Mouse (Mus musculus) embryonic facial prominence, embryonic 15.5 days (tissue): ENCODE data around the gene Ccm2. TPM values are rescaled to one million over a fixed set of nuclear protein-coding genes. Genes with fewer than 3 reads are reported as not detected.
A peak's percentile ranks its signal among the peaks of the same experiment; 100 is the strongest.

Experiments used
- ATAC-seq: fragments of 200-750 bp; cut with Nextera tagmentation; 2 replicates; pipeline ENCODE4 v1.8.0; 2017; ENCODE audit warnings: low read depth, moderate TSS enrichment; ENCODE audit not compliant: insufficient number of reproducible peaks, low FRiP score, low TSS enrichment
- H3K27ac ChIP-seq: fragments of 300-500 bp; sonication (generic); replicated peaks from 2 replicates; pipeline ENCODE4 v1.5.1; 2015; ENCODE audit warnings: mild to moderate bottlenecking, inconsistent platforms
- H3K27me3 ChIP-seq: fragments of 300-500 bp; sonication (generic); 2 replicates; pipeline ENCODE4 v1.6.1; 2015; ENCODE audit warnings: inconsistent platforms
- H3K36me3 ChIP-seq: fragments of 300-500 bp; sonication (generic); 2 replicates; pipeline ENCODE4 v1.6.1; 2015; ENCODE audit warnings: mild to moderate bottlenecking, inconsistent platforms
- H3K4me1 ChIP-seq: fragments of 300-500 bp; sonication (generic); 2 replicates; pipeline ENCODE4 v1.6.1; 2015; ENCODE audit warnings: inconsistent platforms
- H3K4me2 ChIP-seq: fragments of 300-500 bp; sonication (generic); replicated peaks from 2 replicates; pipeline ENCODE4 v1.6.1; 2015; ENCODE audit warnings: mild to moderate bottlenecking, inconsistent platforms
- H3K4me3 ChIP-seq: fragments of 300-500 bp; sonication (generic); replicated peaks from 2 replicates; pipeline ENCODE4 v1.5.1; 2015; ENCODE audit warnings: mild to moderate bottlenecking, inconsistent platforms
- H3K9ac ChIP-seq: fragments of 300-500 bp; sonication (generic); 2 replicates; pipeline ENCODE4 v1.6.1; 2015; ENCODE audit warnings: inconsistent platforms
- H3K9me3 ChIP-seq: fragments of 300-500 bp; sonication (generic); replicated peaks from 2 replicates; pipeline ENCODE4 v1.6.1; 2016; ENCODE audit warnings: inconsistent platforms
- WGBS: fragments of 180-500 bp; shearing (Covaris S2); methylation state at CpG from one replicate; pipeline ENCODE4 v1.1.7; 2015; 5-methylcytosine and 5-hydroxymethylcytosine counted together
- polyA plus RNA-seq: library from polyadenylated mRNA; unstranded; fragments of >200 nt; fragmentation: Nextera tagmentation; extraction: Ambion mirVana; gene quantifications from 2 replicates; pipeline ENCODE4 v1.2.1, GENCODE M21; 2015

Gene Ccm2
- polyA plus RNA-seq, 1 experiment from 2014 or later, result 88.9 TPM

DNA sequence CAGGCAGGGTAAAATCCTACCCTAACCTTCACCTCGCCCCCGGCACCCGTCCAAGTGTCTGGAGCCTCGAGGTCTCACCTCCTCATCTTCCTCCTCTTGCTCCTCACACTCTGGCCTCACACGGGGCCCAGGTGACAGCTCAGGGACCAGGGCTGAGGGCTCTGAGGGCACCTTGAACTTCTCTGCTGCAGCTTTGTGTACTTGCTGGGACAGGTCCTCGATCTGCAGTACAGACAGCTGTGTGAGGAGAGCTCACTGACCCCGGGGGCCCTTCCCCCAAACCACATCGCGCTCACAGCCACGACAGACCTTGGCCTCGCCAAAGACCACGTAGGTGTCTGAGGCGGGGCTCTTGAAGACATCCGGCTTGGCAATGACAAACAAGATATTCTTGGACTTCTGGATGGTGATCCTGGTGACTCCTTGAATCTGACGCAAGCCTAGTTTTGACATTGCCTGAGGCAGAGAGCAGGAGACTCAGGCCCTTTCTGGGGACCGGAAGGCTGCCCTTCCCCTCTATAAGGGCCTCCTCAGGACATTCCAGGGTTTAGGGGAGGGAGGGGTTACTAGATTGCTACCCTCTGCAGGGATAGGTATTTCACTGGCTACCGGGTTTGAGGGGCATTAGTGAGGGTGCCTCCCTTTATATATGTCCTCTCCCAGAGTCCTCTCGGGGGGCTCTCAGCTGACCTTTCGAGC is 51.7 kb downstream of the Ccm2 start:
- Histone ChIP-seq H3K4me2 (no peak overlapping the region), H3K4me3 (no peak overlapping the region), H3K9ac (no peak overlapping the region), H3K4me1 (peaks cover 24% of the 10 kb centered on the region), H3K36me3 (peaks cover 50% of the 10 kb centered on the region), H3K27me3 (no peaks in the 10 kb centered on the region), H3K27ac (no peak overlapping the region), H3K9me3 (no peaks in the 10 kb centered on the region)
- 54% methylated on average over 19 of the region's 19 CpGs for WGBS
- ATAC-seq, result no peak

DNA sequence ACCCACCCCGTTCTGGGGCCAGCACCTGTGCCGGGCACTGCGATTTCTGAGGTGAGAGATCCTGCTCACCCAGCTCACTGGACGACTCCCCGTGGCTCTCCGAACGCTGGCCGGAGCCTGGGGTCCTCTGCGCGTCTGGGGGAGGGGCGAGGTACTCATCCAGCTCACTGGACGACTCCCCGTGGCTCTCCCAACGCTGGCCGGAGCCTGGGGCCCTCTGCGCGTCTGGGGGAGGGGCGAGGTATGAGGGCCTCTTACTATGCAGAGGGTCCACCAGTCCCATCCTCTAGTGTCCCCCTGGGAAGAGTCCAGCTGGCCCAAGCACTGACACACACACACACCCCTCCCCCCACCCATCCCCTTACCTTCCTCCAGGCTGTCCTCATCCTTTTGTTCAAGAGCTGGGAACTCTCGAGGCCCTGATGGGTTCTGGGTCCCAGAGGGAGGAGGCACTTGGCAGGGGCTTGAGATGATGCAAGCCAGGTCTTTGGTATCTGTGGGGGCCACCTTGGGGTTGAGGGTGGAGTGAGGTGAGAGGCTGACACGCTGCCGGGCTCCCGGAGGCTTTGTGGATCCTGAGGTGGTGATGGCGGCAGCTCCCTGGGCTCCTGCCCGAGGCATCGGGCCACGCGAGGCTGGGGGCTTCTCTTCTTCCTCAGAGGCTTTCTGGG is 52.5 kb downstream of the Ccm2 start:
- Histone ChIP-seq H3K36me3 (peaks cover 42% of the 10 kb centered on the region), H3K4me2 (no peak overlapping the region), H3K9ac (no peak overlapping the region), H3K9me3 (no peaks in the 10 kb centered on the region), H3K4me3 (no peak overlapping the region), H3K4me1 (peaks cover 27% of the 10 kb centered on the region), H3K27me3 (0 out of 2 replicates have a peak, but pooled peaks cover 5% of the 10 kb centered on the region), H3K27ac (no peak overlapping the region)
- no peak for ATAC-seq
- 26% methylated on average over 27 of the region's 27 CpGs for WGBS

DNA sequence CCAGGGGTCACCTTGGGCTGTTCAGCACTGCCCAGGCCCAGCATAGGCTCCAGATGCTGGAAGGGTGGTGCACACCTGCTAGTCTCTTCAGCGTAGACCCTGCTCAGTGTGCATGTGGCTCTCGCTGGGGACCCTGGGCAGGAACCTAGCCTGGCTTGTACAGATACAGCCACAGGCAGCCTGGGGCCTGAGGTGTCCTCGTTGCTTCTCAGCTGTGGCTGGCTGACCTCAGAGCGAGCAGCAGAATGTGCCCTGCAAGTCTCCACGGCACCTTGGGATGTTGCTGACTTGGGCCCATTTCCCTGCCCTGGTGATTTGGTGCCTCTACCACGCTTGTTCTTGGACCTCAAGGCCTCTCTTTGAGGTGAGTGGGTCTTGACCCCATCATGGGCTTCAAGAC is 53.1 kb downstream of the Ccm2 start:
- Histone ChIP-seq H3K9me3 (no peaks in the 10 kb centered on the region), H3K36me3 (peaks cover 35% of the 10 kb centered on the region), H3K27ac (no peak overlapping the region), H3K9ac (no peak overlapping the region), H3K4me1 (peaks cover 33% of the 10 kb centered on the region), H3K4me3 (no peak overlapping the region), H3K27me3 (peaks cover 12% of the 10 kb centered on the region), H3K4me2 (no peak overlapping the region)
- 81% methylated on average over 6 of the region's 6 CpGs for WGBS
- ATAC-seq, result no peak

DNA sequence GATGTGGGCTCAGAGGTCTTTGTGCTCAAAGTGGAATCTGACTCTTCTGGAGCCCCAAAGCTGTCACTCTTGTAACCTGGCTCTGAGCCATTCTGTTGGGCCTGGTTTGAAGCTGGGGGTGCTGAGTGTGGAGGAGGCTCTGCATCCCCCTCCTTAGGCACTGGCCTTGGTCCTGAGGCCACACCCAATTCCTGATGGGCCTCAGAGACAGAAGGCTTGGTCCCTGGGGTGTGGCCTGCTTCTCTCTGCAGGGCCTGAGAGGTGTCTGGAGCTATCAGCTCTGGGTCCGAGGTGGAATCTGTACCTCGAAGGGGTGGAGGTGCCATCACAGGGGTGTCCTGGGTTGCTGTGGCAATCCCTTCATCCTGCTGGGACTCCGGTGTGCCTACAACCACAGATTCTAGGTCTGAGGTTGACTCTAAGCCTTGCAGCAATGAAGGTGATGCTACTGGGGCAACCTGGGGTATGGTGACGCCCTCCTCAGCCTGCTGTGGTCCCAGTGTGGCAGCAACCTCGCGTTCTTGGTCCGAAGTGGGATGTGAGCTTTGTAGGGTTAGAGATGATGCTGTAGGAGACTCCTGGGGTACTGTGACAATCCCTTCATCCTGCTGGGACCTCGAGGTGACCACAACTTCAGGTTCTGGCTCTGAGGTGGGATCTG is 53.7 kb downstream of the Ccm2 start:
- Histone ChIP-seq H3K9me3 (no peaks in the 10 kb centered on the region), H3K27me3 (peaks cover 18% of the 10 kb centered on the region), H3K4me1 (peaks cover 39% of the 10 kb centered on the region), H3K4me3 (no peak overlapping the region), H3K27ac (no peak overlapping the region), H3K9ac (no peak overlapping the region), H3K4me2 (no peak overlapping the region), H3K36me3 (peaks cover 29% of the 10 kb centered on the region)
- 80% methylated on average over 8 of the region's 8 CpGs for WGBS
- no peak for ATAC-seq

DNA sequence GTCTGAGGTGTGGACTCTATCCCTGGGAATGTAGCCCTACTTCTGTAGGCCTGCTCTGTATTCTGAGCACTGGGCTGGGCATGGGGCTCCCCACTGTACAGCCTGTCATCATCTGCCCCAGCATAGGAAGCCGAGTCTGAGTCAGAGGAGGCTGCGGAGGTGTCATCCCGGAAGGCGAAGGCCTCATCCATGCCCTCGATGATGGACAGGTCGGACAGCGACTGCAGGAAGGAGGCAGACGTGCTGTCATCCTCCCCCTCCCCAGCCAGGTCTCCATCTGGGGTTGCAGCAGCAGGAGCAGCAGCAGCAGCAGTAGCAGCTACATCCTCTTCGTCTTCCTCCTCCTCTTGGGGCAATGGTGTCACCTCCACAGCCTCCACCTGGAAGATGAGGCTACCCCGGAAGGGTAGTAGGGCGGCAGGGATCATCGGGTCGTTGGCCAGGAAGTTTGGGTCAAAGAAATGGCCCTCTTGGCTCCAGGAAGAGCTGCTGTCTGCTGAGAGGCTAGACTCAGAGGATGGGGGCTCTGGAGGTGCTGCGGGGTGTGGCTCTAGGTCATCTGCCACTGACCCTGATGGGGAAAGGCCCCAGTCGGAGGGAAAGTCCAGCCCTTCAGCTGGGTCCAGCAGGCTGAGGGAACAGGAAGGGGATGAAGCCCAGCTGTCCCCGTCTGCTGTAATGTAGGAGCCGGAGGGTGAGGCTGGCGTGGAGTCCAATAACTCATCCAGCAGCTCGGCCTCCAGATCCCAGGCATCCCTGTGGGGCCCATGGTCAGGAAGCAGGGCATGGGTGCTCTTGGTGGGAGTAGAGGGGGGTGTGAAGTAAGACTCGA is 55.2 kb downstream of the Ccm2 start:
- peaks cover 32% of the 10 kb centered on the region for H3K27me3 ChIP-seq
- H3K27ac ChIP-seq, result no peak overlapping the region
- WGBS, result 65% methylated on average over 20 of the region's 20 CpGs
- H3K9ac ChIP-seq, result no peak overlapping the region
- no peak overlapping the region for H3K4me2 ChIP-seq
- no peaks in the 10 kb centered on the region for H3K9me3 ChIP-seq
- H3K4me3 ChIP-seq, result no peak overlapping the region
- peaks cover 44% of the 10 kb centered on the region for H3K4me1 ChIP-seq
- no peak for ATAC-seq
- H3K36me3 ChIP-seq, result peaks cover 14% of the 10 kb centered on the region

DNA sequence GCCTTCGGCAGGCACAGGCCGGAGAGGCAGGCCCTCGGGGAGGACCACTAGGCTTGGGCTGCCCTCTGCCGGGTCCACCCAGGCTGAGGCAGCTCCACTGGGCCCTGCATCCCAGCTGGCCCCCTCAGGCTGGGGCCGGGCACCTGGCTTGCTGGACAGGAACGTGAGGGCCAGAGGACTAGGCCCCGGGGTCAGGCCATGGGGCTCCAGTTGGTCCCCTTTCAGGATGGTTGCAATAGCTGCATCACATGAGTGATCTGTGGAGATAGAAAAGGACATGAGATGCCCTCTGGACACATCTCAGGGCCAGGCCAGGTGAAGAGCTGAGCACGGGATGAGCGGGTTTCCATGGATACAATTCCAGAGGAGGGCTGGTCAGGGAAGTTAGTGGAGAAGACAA is 56.0 kb downstream of the Ccm2 start:
- Histone ChIP-seq H3K4me1 (peaks cover 44% of the 10 kb centered on the region), H3K4me2 (no peak overlapping the region), H3K36me3 (peaks cover 6% of the 10 kb centered on the region; the same call in 1 of the 2 replicates), H3K4me3 (no peak overlapping the region), H3K27ac (no peak overlapping the region), H3K9me3 (no peaks in the 10 kb centered on the region), H3K9ac (no peak overlapping the region), H3K27me3 (peaks cover 34% of the 10 kb centered on the region)
- WGBS, result 78% methylated on average over 9 of the region's 9 CpGs
- no peak for ATAC-seq

DNA sequence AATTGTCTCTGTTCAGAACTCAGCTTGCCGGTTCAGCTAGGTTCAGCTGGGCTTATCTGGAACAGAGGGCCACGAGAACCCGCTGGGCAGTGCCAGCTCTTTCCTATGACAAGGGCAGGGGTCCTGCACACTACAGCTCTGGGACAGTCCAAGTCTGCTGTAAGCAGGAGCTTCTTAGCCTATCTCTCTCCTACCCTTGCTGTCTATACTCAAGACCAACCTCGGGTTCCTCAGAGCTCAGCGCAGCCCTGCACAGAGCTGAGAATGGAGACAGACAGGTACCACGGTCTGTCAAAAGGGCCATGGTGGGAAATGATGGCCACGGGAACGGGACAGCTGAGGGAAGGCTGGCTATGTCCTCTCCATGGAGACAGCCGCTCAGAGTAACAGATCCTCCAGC is 56.5 kb downstream of the Ccm2 start:
- no peak for ATAC-seq
- WGBS, result 79% methylated on average over 9 of the region's 9 CpGs
- no peak overlapping the region for H3K27ac ChIP-seq
- peaks cover 41% of the 10 kb centered on the region for H3K4me1 ChIP-seq
- H3K4me2 ChIP-seq, result no peak overlapping the region
- peaks cover 34% of the 10 kb centered on the region for H3K27me3 ChIP-seq
- no peak overlapping the region for H3K4me3 ChIP-seq
- no peak overlapping the region for H3K9ac ChIP-seq
- H3K36me3 ChIP-seq, result peaks cover 3% of the 10 kb centered on the region; the same call in 1 of the 2 replicates
- H3K9me3 ChIP-seq, result no peaks in the 10 kb centered on the region

DNA sequence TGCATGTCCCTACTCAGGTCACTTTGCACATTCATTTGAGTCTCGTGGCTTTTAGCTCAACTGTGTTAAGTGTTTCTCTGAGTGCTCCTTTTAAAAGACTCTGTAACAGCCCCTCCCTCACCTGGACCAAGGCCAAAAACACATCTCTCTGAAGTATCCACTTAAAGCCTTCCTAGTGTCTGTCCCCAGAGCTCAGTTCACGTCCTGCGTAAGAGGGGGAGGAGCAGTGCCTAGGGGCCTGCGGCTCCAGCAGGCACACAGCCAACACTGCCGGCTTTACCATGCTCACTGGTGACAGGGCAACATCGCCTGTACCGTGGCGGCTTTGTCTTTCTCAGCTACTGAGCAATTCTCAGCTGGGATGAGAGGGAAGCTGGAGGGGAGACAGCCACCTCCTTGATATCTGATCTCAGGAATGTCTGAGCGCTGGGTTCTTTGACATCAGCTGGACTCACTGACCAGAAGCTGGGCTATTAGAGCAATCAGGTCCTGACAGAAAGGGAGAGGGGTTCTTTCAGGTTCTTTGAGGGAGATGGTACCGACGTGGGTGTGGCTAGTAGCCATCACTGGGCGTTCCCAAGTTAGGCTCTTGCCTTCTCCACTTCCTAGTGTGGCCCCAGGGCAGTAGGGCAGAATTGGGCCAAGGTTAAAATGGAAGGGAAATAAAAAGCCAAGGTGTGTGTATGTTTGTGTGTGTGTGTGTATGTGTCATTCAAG is 57.4 kb downstream of the Ccm2 start:
- peak; percentile 52 for ATAC-seq

DNA sequence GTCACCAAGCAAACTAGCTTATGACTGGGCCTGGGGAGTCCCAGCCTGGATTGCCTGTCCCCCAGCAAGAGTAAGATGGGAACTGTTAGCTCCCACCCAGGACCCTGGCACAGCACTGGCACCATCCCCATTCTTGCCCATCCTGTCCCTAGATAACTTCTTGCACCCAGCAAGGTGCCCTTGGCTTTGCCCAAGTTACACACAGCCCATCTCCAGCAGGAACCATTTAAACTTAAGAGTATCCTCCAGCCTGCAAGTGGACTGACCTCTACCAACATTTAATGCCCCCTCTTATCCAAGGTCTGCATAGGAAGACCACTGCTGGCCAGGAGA is 57.9 kb downstream of the Ccm2 start:
- Histone ChIP-seq H3K36me3 (no peaks in the 10 kb centered on the region), H3K4me1 (peaks cover 28% of the 10 kb centered on the region), H3K27me3 (peaks cover 34% of the 10 kb centered on the region), H3K27ac (no peak overlapping the region), H3K9me3 (no peaks in the 10 kb centered on the region), H3K4me2 (peak overlapping the region; percentile 65), H3K4me3 (no peak overlapping the region), H3K9ac (no peak overlapping the region)
- ATAC-seq, result no peak

More for the DNA sequence above, 57.4 kb downstream of the Ccm2 start:
- H3K9me3 ChIP-seq, result no peaks in the 10 kb centered on the region
- H3K4me3 ChIP-seq, result no peak overlapping the region
- no peak overlapping the region for H3K27ac ChIP-seq
- H3K9ac ChIP-seq, result no peak overlapping the region
- H3K27me3 ChIP-seq, result peaks cover 34% of the 10 kb centered on the region
- peak overlapping the region; percentile 65 for H3K4me2 ChIP-seq
- no peaks in the 10 kb centered on the region for H3K36me3 ChIP-seq
- WGBS, result 5% methylated on average over 12 of the region's 12 CpGs
- H3K4me1 ChIP-seq, result peaks cover 33% of the 10 kb centered on the region

DNA sequence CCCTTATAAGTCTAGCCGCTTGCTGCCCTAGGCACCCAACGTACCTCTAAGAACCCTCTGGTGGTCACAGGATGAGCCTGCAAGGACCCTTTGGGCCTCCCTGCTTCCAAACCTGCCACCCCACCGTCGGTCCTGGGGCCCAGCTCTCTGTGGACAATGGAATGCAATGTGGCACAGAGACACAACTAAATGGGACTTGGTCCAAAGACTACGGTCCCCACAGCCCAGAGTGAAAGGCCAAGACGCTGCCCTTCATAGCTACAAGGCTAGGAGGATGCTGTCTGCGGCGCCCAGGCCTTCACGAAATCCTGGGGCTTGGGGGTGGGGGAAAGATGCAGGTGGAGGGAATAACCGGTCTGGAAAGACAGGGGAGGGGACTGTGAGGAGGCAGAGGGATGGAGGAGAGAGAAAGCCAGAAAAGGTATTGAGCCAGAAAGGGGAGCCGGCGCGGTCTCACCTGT is 58.4 kb downstream of the Ccm2 start:
- Histone ChIP-seq H3K4me1 (peaks cover 28% of the 10 kb centered on the region), H3K4me3 (peak overlapping the region; percentile 41), H3K36me3 (no peaks in the 10 kb centered on the region), H3K9ac (no peak overlapping the region), H3K4me2 (peak overlapping the region; percentile 65), H3K27ac (no peak overlapping the region), H3K27me3 (peaks cover 34% of the 10 kb centered on the region), H3K9me3 (no peaks in the 10 kb centered on the region)
- ATAC-seq, result no peak
- 12% methylated on average over 13 of the region's 13 CpGs for WGBS
